Mouse (Mus musculus) gastrocnemius, postnatal 4 days (tissue): Measurements from ENCODE around the gene Tsga10ip. TPM values are rescaled to one million over a fixed set of nuclear protein-coding genes. Genes with fewer than 3 reads are reported as not detected.
"Not testable (repeated sequence)": the region's sequence is repeated elsewhere in the genome, so short reads cannot be mapped to it uniquely, and the experiment has no call there.

Experiments used
- DNase-seq, 2 experiments: peaks; one replicate each; pipeline ENCODE4 v3.0.0; 2021 to 2022; ENCODE audit warnings: low spot score in 2 of 2, mixed read lengths in 2 of 2
- total RNA-seq, 2 experiments: library from RNA; stranded (reverse); gene quantifications; 2 replicates each; pipeline ENCODE4 v1.2.3; 2021

Gene Tsga10ip
- total RNA-seq, 2 experiments from 2014 or later: not detected

- DNase-seq: peak in 1 of 2 experiments; percentile 78
Measured at GRCm38 (mm10) chr19:5424092-5424781, 21.9 kb upstream of the Tsga10ip start.

- no peak for DNase-seq
Measured at GRCm38 (mm10) chr19:5423561-5423960, 21.2 kb upstream of the Tsga10ip start.

- no peak for DNase-seq
Measured at GRCm38 (mm10) chr19:5422895-5423443, 20.6 kb upstream of the Tsga10ip start.

- DNase-seq: no peak
Measured at GRCm38 (mm10) chr19:5422267-5422666, 19.9 kb upstream of the Tsga10ip start.

GRCm38 (mm10) chr19:5421784-5422183 lies 19.5 kb upstream of the Tsga10ip start:
- DNase-seq: no peak

- DNase-seq: no peak
Measured at GRCm38 (mm10) chr19:5420579-5420978, 18.3 kb upstream of the Tsga10ip start.

- no peak for DNase-seq
Measured at GRCm38 (mm10) chr19:5419630-5420029, 17.3 kb upstream of the Tsga10ip start.

- no peak for DNase-seq
Measured at GRCm38 (mm10) chr19:5418750-5419466, 16.6 kb upstream of the Tsga10ip start.

- no peak for DNase-seq
Measured at GRCm38 (mm10) chr19:5414534-5414957, 12.2 kb upstream of the Tsga10ip start.

- DNase-seq: no peak
Measured at GRCm38 (mm10) chr19:5413840-5414239, 11.5 kb upstream of the Tsga10ip start.

GRCm38 (mm10) chr19:5411961-5412360 lies 9.6 kb upstream of the Tsga10ip start:
- no peak for DNase-seq

- DNase-seq: no peak
Measured at GRCm38 (mm10) chr19:5410641-5411040, 8.3 kb upstream of the Tsga10ip start.

- DNase-seq: no peak
Measured at GRCm38 (mm10) chr19:5409068-5409467, 6.7 kb upstream of the Tsga10ip start.

- DNase-seq: no peak
Measured at GRCm38 (mm10) chr19:5408057-5409001, 6.0 kb upstream of the Tsga10ip start.

- DNase-seq: peak in 1 of 2 experiments; percentile 56
Measured at GRCm38 (mm10) chr19:5407133-5407532, 4.8 kb upstream of the Tsga10ip start.

- DNase-seq: not testable (repeated sequence)
Measured at GRCm38 (mm10) chr19:5406531-5407126, 4.3 kb upstream of the Tsga10ip start.

- DNase-seq: no peak
Measured at GRCm38 (mm10) chr19:5405924-5406323, 3.6 kb upstream of the Tsga10ip start.

- not testable (repeated sequence) for DNase-seq
Measured at GRCm38 (mm10) chr19:5401073-5401472, 1.3 kb downstream of the Tsga10ip start.

GRCm38 (mm10) chr19:5395371-5395770 lies 7.0 kb downstream of the Tsga10ip start:
- no peak for DNase-seq

GRCm38 (mm10) chr19:5394168-5394567 lies 8.2 kb downstream of the Tsga10ip start:
- DNase-seq: no peak

- peak in 1 of 2 experiments; percentile 36 for DNase-seq
Measured at GRCm38 (mm10) chr19:5392892-5393291, 9.4 kb downstream of the Tsga10ip start.
